In genomic region chr9:61054427-61054826, GRCm38 (mm10) we compare ENCODE assay signal across 9 mouse cellular contexts.
DNase-seq lines count a peak whose midpoint lies in the region; ATAC-seq lines count a peak whose summit lies in the region.
"Had no signal": no experiment of that assay in that cellular context is flagged by ENCODE, and none has a peak within 500 bp of the region (broad histone marks: within the 10 kb centered on the region; RNA-seq: fewer than 3 reads in every experiment).

No protein-coding gene starts in this region.

- peaks cover 31% of the 10 kb centered on the region for H3K27me3 ChIP-seq in midbrain, embryonic 10.5 days (ENCODE audit: low read depth, poor library complexity, severe bottlenecking)
- no peaks in the 10 kb centered on the region for H3K27me3 ChIP-seq in midbrain, embryonic 16.5 days (ENCODE audit: control insufficient read depth, insufficient read depth, low read depth, low read length)
- H3K27me3 ChIP-seq in kidney, embryonic 14.5 days (ENCODE audit: control insufficient read depth, insufficient read depth, low read length) = peaks cover 9% of the 10 kb centered on the region

- H3K27ac ChIP-seq in midbrain, embryonic 10.5 days (replicated peaks) = peak overlapping the region; percentile 50
- no peak overlapping the region for H3K27ac ChIP-seq in midbrain, embryonic 16.5 days (ENCODE audit: low read length)
- H3K27ac ChIP-seq in kidney, embryonic 14.5 days (ENCODE audit: low read depth, low read length) = no peak overlapping the region
- H3K27ac ChIP-seq: liver, embryonic 14.5 days had no signal

- DNase-seq in midbrain, embryonic 10.5 days (ENCODE audit: low spot score) = peak; percentile 33
- peak; percentile 51 to 72 for DNase-seq in adrenal gland, postnatal 36 days
- peak; percentile 70 for DNase-seq in heart, adult 8-10 months (ENCODE audit: low spot score)
- peak; percentile 84 for DNase-seq in lung, postnatal 10 days
- peak; percentile 56 to 71 for DNase-seq in spleen, postnatal 14 days (ENCODE audit: low spot score in 2 of 2)
- DNase-seq in urinary bladder, postnatal 10 days (ENCODE audit: low spot score) = no peak

- peaks cover 3% of the 10 kb centered on the region for H3K9me3 ChIP-seq in midbrain, embryonic 10.5 days (replicated peaks)
- no peaks in the 10 kb centered on the region for H3K9me3 ChIP-seq in midbrain, embryonic 16.5 days (replicated peaks; ENCODE audit: control insufficient read depth, low read length, poor library complexity, severe bottlenecking)
- peaks cover 3% of the 10 kb centered on the region; the same call in 1 of the 2 replicates for H3K9me3 ChIP-seq in kidney, embryonic 14.5 days (ENCODE audit: control insufficient read depth, low read length)

- no peak overlapping the region for H3K9ac ChIP-seq in midbrain, embryonic 16.5 days (ENCODE audit: low read depth, low read length)
- H3K9ac ChIP-seq in kidney, embryonic 14.5 days (ENCODE audit: low read depth, low read length) = no peak overlapping the region
- H3K9ac ChIP-seq: liver, embryonic 14.5 days had no signal

- H3K36me3 ChIP-seq in midbrain, embryonic 10.5 days = no peaks in the 10 kb centered on the region
- H3K36me3 ChIP-seq in midbrain, embryonic 16.5 days (ENCODE audit: control insufficient read depth, insufficient read depth, low read length) = no peaks in the 10 kb centered on the region
- H3K36me3 ChIP-seq in kidney, embryonic 14.5 days (ENCODE audit: control insufficient read depth, insufficient read depth, low read length) = no peaks in the 10 kb centered on the region

- H3K4me3 ChIP-seq in midbrain, embryonic 10.5 days = no peak overlapping the region
- H3K4me3 ChIP-seq in midbrain, embryonic 16.5 days (ENCODE audit: low read depth, low read length) = no peak overlapping the region
- H3K4me3 ChIP-seq in kidney, embryonic 14.5 days (ENCODE audit: low read length) = no peak overlapping the region

- no peak for ATAC-seq in midbrain, embryonic 16.5 days
- peak; percentile 80 for ATAC-seq in kidney, embryonic 14.5 days (ENCODE audit: low FRiP score, low TSS enrichment)

- H3K4me1 ChIP-seq in midbrain, embryonic 10.5 days = peaks cover 24% of the 10 kb centered on the region
- peaks cover 5% of the 10 kb centered on the region for H3K4me1 ChIP-seq in midbrain, embryonic 16.5 days (ENCODE audit: control insufficient read depth, insufficient read depth, low read length)
- H3K4me1 ChIP-seq in kidney, embryonic 14.5 days (ENCODE audit: control insufficient read depth, insufficient read depth, low read length) = peaks cover 19% of the 10 kb centered on the region; the same call in 1 of the 2 replicates

- H3K4me2 ChIP-seq in midbrain, embryonic 16.5 days (ENCODE audit: low read length) = no peak overlapping the region
- no peak overlapping the region for H3K4me2 ChIP-seq in kidney, embryonic 14.5 days (replicated peaks; ENCODE audit: low read depth, low read length)

- WGBS in midbrain, embryonic 10.5 days = 63% methylated on average over 3 of the region's 3 CpGs
- WGBS in midbrain, embryonic 16.5 days = 27% methylated on average over 3 of the region's 3 CpGs
- 10% methylated on average over 3 of the region's 3 CpGs for WGBS in kidney, embryonic 14.5 days
